Mouse (Mus musculus) liver, embryonic 14.5 days (tissue): ENCODE measurements around the gene Katnb1. TPM values are rescaled to one million over a fixed set of nuclear protein-coding genes. Genes with fewer than 3 reads are reported as not detected.

Source experiments
- ATAC-seq: fragments of 200-750 bp; cut with Nextera tagmentation; 2 replicates; pipeline ENCODE4 v1.8.0; 2017; ENCODE audit warnings: moderate number of reproducible peaks, mild to moderate bottlenecking, moderate library complexity; ENCODE audit not compliant: insufficient read depth
- DNase-seq, 3 experiments: peaks; one replicate each; pipeline ENCODE4 v3.0.0-alpha.2; 2012 to 2013; ENCODE audit warnings: low read depth in 3 of 3, low spot score in 3 of 3
- H3K27ac ChIP-seq: fragments of 300-500 bp; sonication (generic); 2 replicates; pipeline ENCODE4 v1.5.1; 2014; ENCODE audit warnings: moderate library complexity, mild to moderate bottlenecking, control low read depth, inconsistent platforms
- H3K27me3 ChIP-seq: fragments of 300-500 bp; sonication (generic); 2 replicates; pipeline ENCODE4 v1.6.1; 2014; ENCODE audit warnings: mild to moderate bottlenecking, low read length, moderate library complexity; ENCODE audit not compliant: control insufficient read depth, insufficient read depth
- H3K36me3 ChIP-seq: fragments of 300-500 bp; sonication (generic); replicated peaks from 2 replicates; pipeline ENCODE4 v1.6.1; 2014; ENCODE audit warnings: low read depth; ENCODE audit not compliant: control insufficient read depth, insufficient read depth
- H3K4me1 ChIP-seq, 2 experiments: fragments of 200-500 bp in 1 of 2; fragments of 300-500 bp in 1 of 2; sonication (generic) in 1 of 2; replicated peaks; 2 replicates each; pipeline ENCODE4 v1.6.1; 2012 to 2014; ENCODE audit warnings: antibody characterized with exemption in 1 of 2, inconsistent platforms in 1 of 2, low read length in 1 of 2; ENCODE audit not compliant: control insufficient read depth in 2 of 2, insufficient read depth in 2 of 2
- H3K4me2 ChIP-seq: fragments of 300-500 bp; sonication (generic); 2 replicates; pipeline ENCODE4 v1.6.1; 2014; ENCODE audit warnings: low read depth, mild to moderate bottlenecking, control low read depth, moderate library complexity
- H3K4me3 ChIP-seq, 2 experiments: fragments of 200-500 bp in 1 of 2; fragments of 300-500 bp in 1 of 2; sonication (generic) in 1 of 2; 2 replicates each; pipeline ENCODE4 v1.5.1; 2012 to 2014; ENCODE audit warnings: low read depth in 2 of 2, low read length in 2 of 2, mild to moderate bottlenecking in 2 of 2, control low read depth in 1 of 2, inconsistent platforms in 1 of 2, moderate library complexity in 1 of 2; ENCODE audit not compliant: insufficient read depth in 1 of 2
- H3K9ac ChIP-seq: fragments of 300-500 bp; sonication (generic); replicated peaks from 2 replicates; pipeline ENCODE4 v1.6.1; 2014; ENCODE audit warnings: mild to moderate bottlenecking, control low read depth, moderate library complexity
- H3K9me3 ChIP-seq: fragments of 300-500 bp; sonication (generic); 2 replicates; pipeline ENCODE4 v1.6.1; 2016; ENCODE audit warnings: low read length, mixed read lengths; ENCODE audit not compliant: control insufficient read depth
- CTCF ChIP-seq: IDR thresholded peaks from 2 replicates; pipeline ENCODE4 v1.5.1; 2016; ENCODE audit warnings: antibody characterized with exemption, low read depth, control low read depth
- EP300 ChIP-seq: IDR thresholded peaks from 2 replicates; pipeline ENCODE4 v1.6.1; 2016; ENCODE audit warnings: antibody characterized with exemption, low read depth
- WGBS: fragments of 180-500 bp; shearing (Covaris S2); extraction: QIAGEN DNeasy Blood & Tissue Kit; methylation state at CpG from one replicate; pipeline ENCODE4 v1.1.7; 2014; ENCODE audit not compliant: insufficient replicate concordance; 5-methylcytosine and 5-hydroxymethylcytosine counted together
- polyA plus RNA-seq, 2 experiments: library from polyadenylated mRNA; depleted of rRNA in 1 of 2; stranded (reverse) in 1 of 2; unstranded in 1 of 2; fragments of >200 nt; fragmentation: Nextera tagmentation in 1 of 2; extraction: Ambion mirVana in 1 of 2; gene quantifications; 2 replicates each; pipeline versions ENCODE4 v1.2.1 to v1.2.3; 2012 to 2014

Gene Katnb1
- polyA plus RNA-seq, 2 experiments: 8.0 to 8.4 TPM

- Histone ChIP-seq H3K4me1 (peaks cover 8 to 9% of the 10 kb centered on the region in 2 experiments), H3K9ac (no peak overlapping the region), H3K27ac (no peak overlapping the region), H3K9me3 (no peaks in the 10 kb centered on the region), H3K27me3 (no peaks in the 10 kb centered on the region), H3K4me3 (no peak overlapping the region), H3K36me3 (no peaks in the 10 kb centered on the region), H3K4me2 (no peak overlapping the region)
- 58% methylated on average over 3 of the region's 3 CpGs for WGBS
- DNase-seq (no peak), ATAC-seq (no peak)
- no peak for TF ChIP-seq EP300
- TF ChIP-seq CTCF: no peak
Measured at GRCm38 (mm10) chr8:95075504-95075903, 5.5 kb upstream of the Katnb1 start.

GRCm38 (mm10) chr8:95076151-95076550 lies 4.8 kb upstream of the Katnb1 start:
- no peak overlapping the region for H3K27ac ChIP-seq
- no peaks in the 10 kb centered on the region for H3K27me3 ChIP-seq
- no peaks in the 10 kb centered on the region for H3K36me3 ChIP-seq
- no peak for ATAC-seq
- WGBS: 74% methylated on average over 17 of the region's 17 CpGs
- DNase-seq: no peak
- no peak overlapping the region for H3K4me2 ChIP-seq
- TF ChIP-seq CTCF: no peak
- no peak for TF ChIP-seq EP300
- H3K4me1 ChIP-seq: peaks cover 8 to 9% of the 10 kb centered on the region in 2 experiments
- H3K9ac ChIP-seq: no peak overlapping the region
- H3K9me3 ChIP-seq: no peaks in the 10 kb centered on the region
- H3K4me3 ChIP-seq: no peak overlapping the region

- no peaks in the 10 kb centered on the region for H3K36me3 ChIP-seq
- no peak overlapping the region for H3K27ac ChIP-seq
- WGBS: 64% methylated on average over 3 of the region's 3 CpGs
- no peak overlapping the region for H3K4me3 ChIP-seq
- H3K9me3 ChIP-seq: no peaks in the 10 kb centered on the region
- H3K27me3 ChIP-seq: no peaks in the 10 kb centered on the region
- no peak for DNase-seq
- no peak for TF ChIP-seq CTCF
- TF ChIP-seq EP300: no peak
- no peak for ATAC-seq
- no peak overlapping the region for H3K4me2 ChIP-seq
- peaks cover 9 to 13% of the 10 kb centered on the region in 2 experiments for H3K4me1 ChIP-seq
- no peak overlapping the region for H3K9ac ChIP-seq
Measured at GRCm38 (mm10) chr8:95078055-95078454, 2.9 kb upstream of the Katnb1 start.

- no peak overlapping the region for H3K27ac ChIP-seq
- H3K27me3 ChIP-seq: no peaks in the 10 kb centered on the region
- no peak overlapping the region for H3K9ac ChIP-seq
- TF ChIP-seq CTCF (no peak), EP300 (no peak)
- H3K36me3 ChIP-seq: no peaks in the 10 kb centered on the region
- peak overlapping the region; percentile 94 for H3K4me2 ChIP-seq
- 75% methylated on average over 4 of the region's 4 CpGs for WGBS
- no peaks in the 10 kb centered on the region for H3K9me3 ChIP-seq
- H3K4me1 ChIP-seq: peaks cover 9 to 13% of the 10 kb centered on the region in 2 experiments
- DNase-seq (no peak), ATAC-seq (no peak)
- H3K4me3 ChIP-seq: no peak overlapping the region; a peak in 1 of 4 replicates
Measured at GRCm38 (mm10) chr8:95079305-95079704, 1.7 kb upstream of the Katnb1 start.

- no peak for ATAC-seq
- H3K9ac ChIP-seq: peak overlapping the region; percentile 87
- no peaks in the 10 kb centered on the region for H3K27me3 ChIP-seq
- H3K27ac ChIP-seq: peak overlapping the region; percentile 51
- peak overlapping the region; percentile 68 for H3K4me2 ChIP-seq
- H3K9me3 ChIP-seq: no peaks in the 10 kb centered on the region
- peaks cover 21 to 27% of the 10 kb centered on the region in 2 experiments for H3K4me1 ChIP-seq
- peak in 1 of 3 experiments; percentile 58 for DNase-seq
- WGBS: 2% methylated on average over 11 of the region's 11 CpGs
- peak overlapping the region; percentile 86 to 92 for H3K4me3 ChIP-seq
- TF ChIP-seq CTCF (no peak; the same call in 1 of the 2 replicates), EP300 (no peak)
- no peaks in the 10 kb centered on the region for H3K36me3 ChIP-seq
Measured at GRCm38 (mm10) chr8:95081650-95082049, 664 bp downstream of the Katnb1 start.

- no peak overlapping the region for H3K4me3 ChIP-seq
- no peak overlapping the region for H3K27ac ChIP-seq
- no peak for ATAC-seq
- no peak for TF ChIP-seq EP300
- TF ChIP-seq CTCF: no peak
- peaks cover 18 to 26% of the 10 kb centered on the region in 2 experiments for H3K4me1 ChIP-seq
- 76% methylated on average over 4 of the region's 4 CpGs for WGBS
- no peak overlapping the region for H3K4me2 ChIP-seq
- H3K9me3 ChIP-seq: no peaks in the 10 kb centered on the region
- no peaks in the 10 kb centered on the region for H3K27me3 ChIP-seq
- no peak overlapping the region for H3K9ac ChIP-seq
- H3K36me3 ChIP-seq: no peaks in the 10 kb centered on the region; the same call in 1 of the 2 replicates
- no peak for DNase-seq
Measured at GRCm38 (mm10) chr8:95084261-95084660, 3.3 kb downstream of the Katnb1 start.
